Mouse (Mus musculus) limb, embryonic 15.5 days (tissue): ENCODE results near the gene Mxd4. TPM values are rescaled to one million over a fixed set of nuclear protein-coding genes. Genes with fewer than 3 reads are reported as not detected.

Experiments
- ATAC-seq: fragments of 200-750 bp; cut with Nextera tagmentation; 2 replicates; pipeline ENCODE4 v1.8.0; 2017; ENCODE audit warnings: low read depth, moderate TSS enrichment; ENCODE audit not compliant: insufficient number of reproducible peaks, low FRiP score, low TSS enrichment
- H3K27ac ChIP-seq: fragments of 300-500 bp; sonication (generic); 2 replicates; pipeline ENCODE4 v1.5.1; 2015; ENCODE audit warnings: moderate library complexity, mild to moderate bottlenecking, inconsistent platforms
- H3K27me3 ChIP-seq: fragments of 300-500 bp; sonication (generic); 2 replicates; pipeline ENCODE4 v1.6.1; 2015; ENCODE audit warnings: inconsistent platforms
- H3K36me3 ChIP-seq: fragments of 300-500 bp; sonication (generic); 2 replicates; pipeline ENCODE4 v1.6.1; 2015; ENCODE audit warnings: inconsistent platforms
- H3K4me1 ChIP-seq: fragments of 300-500 bp; sonication (generic); 2 replicates; pipeline ENCODE4 v1.6.1; 2015; ENCODE audit warnings: inconsistent platforms
- H3K4me2 ChIP-seq: fragments of 300-500 bp; sonication (generic); 2 replicates; pipeline ENCODE4 v1.6.1; 2015; ENCODE audit warnings: mild to moderate bottlenecking, inconsistent platforms
- H3K4me3 ChIP-seq: fragments of 300-500 bp; sonication (generic); 2 replicates; pipeline ENCODE4 v1.5.1; 2015; ENCODE audit warnings: mild to moderate bottlenecking, inconsistent platforms
- H3K9ac ChIP-seq: fragments of 300-500 bp; sonication (generic); 2 replicates; pipeline ENCODE4 v1.6.1; 2015; ENCODE audit warnings: inconsistent platforms
- H3K9me3 ChIP-seq: fragments of 300-500 bp; sonication (generic); 2 replicates; pipeline ENCODE4 v1.6.1; 2016; ENCODE audit warnings: inconsistent platforms
- WGBS: fragments of 180-500 bp; shearing (Covaris S2); methylation state at CpG from one replicate; pipeline ENCODE4 v1.1.7; 2015; 5-methylcytosine and 5-hydroxymethylcytosine counted together
- polyA plus RNA-seq: library from polyadenylated mRNA; unstranded; fragments of >200 nt; fragmentation: Nextera tagmentation; extraction: Ambion mirVana; gene quantifications from 2 replicates; pipeline ENCODE4 v1.2.1, GENCODE M21; 2015

Gene Mxd4
- 40.3 and 42.4 TPM in 2 replicates for polyA plus RNA-seq

- peaks cover 4% of the 10 kb centered on the region; the same call in 1 of the 2 replicates for H3K36me3 ChIP-seq
- under 1% methylated on average over 60 of the region's 60 CpGs for WGBS
- peak; percentile 99 for ATAC-seq
- H3K27ac ChIP-seq = peak within 1 kb of the TSS; percentile 96
- H3K4me2 ChIP-seq = peak within 1 kb of the TSS; percentile 74
- H3K9me3 ChIP-seq = no peaks in the 10 kb centered on the region
- peaks cover 55% of the 10 kb centered on the region for H3K4me1 ChIP-seq
- H3K9ac ChIP-seq = peak within 1 kb of the TSS; percentile 87
- H3K27me3 ChIP-seq = no peaks in the 10 kb centered on the region
- peak within 1 kb of the TSS; percentile 97 for H3K4me3 ChIP-seq
These were observed at the start of gene Mxd4 for GRCm38 (mm10) chr5:34187601-34188316. Gene Mxd4 (minus strand): TSS chr5:34187720.

GRCm38 (mm10) chr5:34235898-34236420 is 48.4 kb upstream of the Mxd4 start:
- Histone ChIP-seq H3K4me1 (0 out of 2 replicates have a peak, but pooled peaks cover 2% of the 10 kb centered on the region), H3K27me3 (no peaks in the 10 kb centered on the region), H3K27ac (no peak overlapping the region), H3K4me2 (no peak overlapping the region), H3K4me3 (no peak overlapping the region), H3K36me3 (no peaks in the 10 kb centered on the region), H3K9ac (no peak overlapping the region), H3K9me3 (no peaks in the 10 kb centered on the region)
- WGBS = 54% methylated on average over 10 of the region's 10 CpGs
- no peak for ATAC-seq

GRCm38 (mm10) chr5:34235056-34235455 is 47.5 kb upstream of the Mxd4 start:
- Histone ChIP-seq H3K9ac (no peak overlapping the region), H3K4me2 (no peak overlapping the region), H3K27ac (no peak overlapping the region), H3K27me3 (no peaks in the 10 kb centered on the region), H3K4me3 (no peak overlapping the region), H3K9me3 (no peaks in the 10 kb centered on the region), H3K4me1 (0 out of 2 replicates have a peak, but pooled peaks cover 2% of the 10 kb centered on the region), H3K36me3 (no peaks in the 10 kb centered on the region)
- 52% methylated on average over 4 of the region's 4 CpGs for WGBS
- no peak for ATAC-seq

GRCm38 (mm10) chr5:34233221-34233515 is 45.6 kb upstream of the Mxd4 start:
- ATAC-seq = no peak
- Histone ChIP-seq H3K4me3 (no peak overlapping the region), H3K36me3 (no peaks in the 10 kb centered on the region), H3K27me3 (no peaks in the 10 kb centered on the region), H3K4me1 (0 out of 2 replicates have a peak, but pooled peaks cover 2% of the 10 kb centered on the region), H3K9ac (no peak overlapping the region), H3K9me3 (no peaks in the 10 kb centered on the region), H3K27ac (no peak overlapping the region), H3K4me2 (no peak overlapping the region)
- WGBS = 83% methylated on average over 6 of the region's 6 CpGs

GRCm38 (mm10) chr5:34232481-34233220 is 45.1 kb upstream of the Mxd4 start:
- Histone ChIP-seq H3K27ac (no peak overlapping the region), H3K9ac (no peak overlapping the region), H3K4me1 (0 out of 2 replicates have a peak, but pooled peaks cover 2% of the 10 kb centered on the region), H3K9me3 (no peaks in the 10 kb centered on the region), H3K4me3 (no peak overlapping the region), H3K36me3 (no peaks in the 10 kb centered on the region), H3K4me2 (no peak overlapping the region), H3K27me3 (no peaks in the 10 kb centered on the region)
- ATAC-seq = no peak
- WGBS = 37% methylated on average over 8 of the region's 8 CpGs

- 79% methylated on average over 6 of the region's 6 CpGs for WGBS
- no peak for ATAC-seq
- H3K9ac ChIP-seq = no peak overlapping the region
- no peaks in the 10 kb centered on the region for H3K36me3 ChIP-seq
- H3K9me3 ChIP-seq = no peaks in the 10 kb centered on the region
- H3K4me2 ChIP-seq = no peak overlapping the region
- H3K27me3 ChIP-seq = no peaks in the 10 kb centered on the region
- H3K4me1 ChIP-seq = 0 out of 2 replicates have a peak, but pooled peaks cover under 1% of the 10 kb centered on the region
- no peak overlapping the region for H3K27ac ChIP-seq
- H3K4me3 ChIP-seq = no peak overlapping the region
These were observed 44.4 kb upstream of the Mxd4 start for GRCm38 (mm10) chr5:34231901-34232300.

GRCm38 (mm10) chr5:34230599-34231485 is 43.3 kb upstream of the Mxd4 start:
- no peaks in the 10 kb centered on the region for H3K4me1 ChIP-seq
- ATAC-seq = no peak
- no peak overlapping the region for H3K4me3 ChIP-seq
- WGBS = 70% methylated on average over 9 of the region's 9 CpGs
- H3K36me3 ChIP-seq = no peaks in the 10 kb centered on the region
- H3K27ac ChIP-seq = no peak overlapping the region
- no peaks in the 10 kb centered on the region for H3K9me3 ChIP-seq
- H3K27me3 ChIP-seq = no peaks in the 10 kb centered on the region
- H3K4me2 ChIP-seq = no peak overlapping the region
- H3K9ac ChIP-seq = no peak overlapping the region

- Histone ChIP-seq H3K4me3 (no peak overlapping the region), H3K4me2 (no peak overlapping the region), H3K27me3 (no peaks in the 10 kb centered on the region), H3K4me1 (no peaks in the 10 kb centered on the region), H3K9ac (no peak overlapping the region), H3K36me3 (no peaks in the 10 kb centered on the region), H3K27ac (no peak overlapping the region), H3K9me3 (no peaks in the 10 kb centered on the region)
- WGBS = 87% methylated on average over 5 of the region's 5 CpGs
- ATAC-seq = no peak
These were observed 42.0 kb upstream of the Mxd4 start for GRCm38 (mm10) chr5:34229503-34229902.

- Histone ChIP-seq H3K4me2 (no peak overlapping the region), H3K9me3 (no peaks in the 10 kb centered on the region), H3K4me1 (no peaks in the 10 kb centered on the region), H3K9ac (no peak overlapping the region), H3K36me3 (no peaks in the 10 kb centered on the region), H3K27me3 (no peaks in the 10 kb centered on the region), H3K4me3 (no peak overlapping the region), H3K27ac (no peak overlapping the region)
- ATAC-seq = no peak
- WGBS = 100% methylated on average over 2 of the region's 2 CpGs
These were observed 38.0 kb upstream of the Mxd4 start for GRCm38 (mm10) chr5:34225516-34225915.

GRCm38 (mm10) chr5:34224515-34224914 is 37.0 kb upstream of the Mxd4 start:
- Histone ChIP-seq H3K27ac (no peak overlapping the region), H3K36me3 (no peaks in the 10 kb centered on the region), H3K4me3 (no peak overlapping the region), H3K27me3 (no peaks in the 10 kb centered on the region), H3K9ac (no peak overlapping the region), H3K4me2 (no peak overlapping the region), H3K4me1 (no peaks in the 10 kb centered on the region), H3K9me3 (no peaks in the 10 kb centered on the region)
- WGBS = 68% methylated on average over 5 of the region's 5 CpGs
- no peak for ATAC-seq

GRCm38 (mm10) chr5:34220001-34220400 is 32.5 kb upstream of the Mxd4 start:
- Histone ChIP-seq H3K9ac (no peak overlapping the region), H3K4me3 (no peak overlapping the region), H3K27me3 (0 out of 2 replicates have a peak, but pooled peaks cover 4% of the 10 kb centered on the region), H3K4me1 (no peaks in the 10 kb centered on the region), H3K27ac (no peak overlapping the region), H3K36me3 (no peaks in the 10 kb centered on the region), H3K9me3 (no peaks in the 10 kb centered on the region), H3K4me2 (no peak overlapping the region)
- no peak for ATAC-seq
- 85% methylated on average over 4 of the region's 4 CpGs for WGBS
